Mouse (Mus musculus) testis, adult 2 months (tissue): ENCODE measurements at regions not wholly inside any gene's neighbourhood (a gene's known extent, or its start where the extent isn't known, plus 50 kb on each side); places are given as distances from the start of the nearest gene placed in this dataset.

ENCODE experiments used
- CTCF ChIP-seq: fragments of 200-500 bp; IDR thresholded peaks from 2 replicates; pipeline ENCODE4 v1.5.1; 2012; ENCODE audit warnings: low read depth, mild to moderate bottlenecking, inconsistent platforms, low read length, moderate library complexity; ENCODE audit not compliant: control insufficient read depth, insufficient read depth, insufficient replicate concordance
- POLR2A ChIP-seq: fragments of 200-500 bp; IDR thresholded peaks from 2 replicates; pipeline ENCODE4 v1.6.1; 2012; ENCODE audit warnings: low read depth, mild to moderate bottlenecking, inconsistent platforms, low read length, moderate library complexity; ENCODE audit not compliant: control insufficient read depth

DNA sequence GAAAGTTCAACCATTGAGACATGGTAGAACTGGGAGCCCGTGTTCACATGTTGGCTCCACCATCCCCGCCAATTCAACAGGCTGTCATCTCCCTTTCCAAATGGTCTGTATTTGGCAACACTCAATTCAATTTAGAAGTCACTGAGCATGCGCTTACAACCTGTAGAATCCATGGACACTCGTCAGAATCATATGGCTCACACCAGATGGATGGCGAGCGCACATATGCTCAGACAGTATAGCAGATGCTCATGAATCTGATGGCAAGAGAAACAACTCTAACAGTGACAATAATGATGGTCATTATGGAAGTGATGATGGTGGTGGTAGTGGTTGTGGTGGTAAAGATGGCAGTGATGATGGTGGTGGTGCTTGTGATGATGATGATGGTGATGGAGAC is 148.9 kb upstream of the Zdhhc25 start:
- TF ChIP-seq CTCF (no peak), POLR2A (no peak)
